In the genomic region with DNA sequence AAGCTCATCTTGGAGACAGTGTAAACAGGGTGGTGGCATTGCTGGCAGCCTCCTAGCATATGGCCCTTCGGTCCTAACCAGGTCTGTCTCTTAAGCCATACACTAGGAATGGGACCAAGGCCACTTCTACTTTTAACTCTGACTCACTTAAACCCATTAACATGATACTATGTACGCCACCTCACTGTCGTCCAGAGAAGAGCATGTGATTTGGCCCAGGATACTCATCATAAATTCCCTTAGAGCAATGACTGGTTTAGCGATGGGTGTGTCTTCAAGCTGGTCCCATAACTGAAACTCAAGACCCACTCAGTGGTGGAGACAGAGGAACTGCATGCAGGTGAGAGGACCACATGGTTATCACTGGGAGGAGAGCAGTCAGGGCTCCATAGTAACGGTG, we compare ENCODE assay signal across 22 mouse cellular contexts. TPM values are rescaled to one million over a fixed set of nuclear protein-coding genes. Genes with fewer than 3 reads are reported as not detected.
DNase-seq lines count a peak whose midpoint lies in the region; TF ChIP-seq lines count a peak whose summit lies in the region.
"Had no signal": no experiment of that assay in that cellular context is flagged by ENCODE, and none has a peak within 500 bp of the region (broad histone marks: within the 10 kb centered on the region; RNA-seq: fewer than 3 reads in every experiment).

No protein-coding gene starts in this region.

- H3K36me3 ChIP-seq in CH12.LX (replicated peaks in 1 of 2; ENCODE audit: control insufficient read depth in 1 of 2, insufficient read depth in 1 of 2, low read length in 1 of 2) = peaks cover 25 to 51% of the 10 kb centered on the region in 2 experiments
- peaks cover 11% of the 10 kb centered on the region for H3K36me3 ChIP-seq in myocyte (ENCODE audit: control insufficient read depth, insufficient read depth)

- H3K9ac ChIP-seq in CH12.LX (ENCODE audit: insufficient read depth, low read depth) = no peak overlapping the region
- H3K9ac ChIP-seq: forebrain, embryonic 13.5 days; heart, embryonic 13.5 days; hindbrain, embryonic 14.5 days had no signal

- dilution Hi-C loops in CH12.LX (cut with MboI; ENCODE audit: extremely low pct_ligation_motif_present, extremely low pct_unique_long_range_greater_than_20kb, low sequenced_read_pairs) = no loop called here

- peak overlapping the region; percentile 90 for H3K27ac ChIP-seq in gastrocnemius, adult 2 months
- H3K27ac ChIP-seq in CH12.LX (ENCODE audit: insufficient read depth, low read depth) = no peak overlapping the region
- H3K27ac ChIP-seq: forebrain, embryonic 10.5 days; forebrain, embryonic 13.5 days; heart, adult 2 months; heart, embryonic 10.5 days; heart, embryonic 13.5 days; hindbrain, embryonic 14.5 days; hindbrain, postnatal 0 days had no signal

- no peak for TF ChIP-seq CTCF in gastrocnemius, adult 2 months (IDR thresholded peaks at IDR 0.05)
- no peak for TF ChIP-seq CTCF in CH12.LX (conservative IDR thresholded peaks at IDR 0.05 in 1 of 2, IDR thresholded peaks at IDR 0.05 in 1 of 2; ENCODE audit: low read depth in 2 of 2, low read length in 2 of 2)

- no peak for TF ChIP-seq RAD21 in CH12.LX (IDR thresholded peaks at IDR 0.05; ENCODE audit: low read depth, low read length)

- no peaks in the 10 kb centered on the region for H3K9me3 ChIP-seq in CH12.LX (replicated peaks; ENCODE audit: low read length)
- H3K9me3 ChIP-seq: forebrain, embryonic 10.5 days; forebrain, embryonic 13.5 days; G1E; heart, embryonic 10.5 days; heart, embryonic 13.5 days had no signal

- in situ Hi-C loops in CH12.LX (cut with MboI; ENCODE audit: low pct_ligation_motif_present, low pct_unique_long_range_greater_than_20kb, low sequenced_read_pairs) = no loop called here

- DNase-seq in gastrocnemius, adult 2 months = peak; percentile 42
- no peak for DNase-seq in gastrocnemius, postnatal 36 days
- peak; percentile 21 for DNase-seq in CH12.LX (ENCODE audit: extremely low read depth)
- DNase-seq in spleen, adult 18-20 months = no peak
- DNase-seq in layer of hippocampus, postnatal 10 days (ENCODE audit: low spot score in 2 of 2) = no peak
- DNase-seq: adrenal gland, adult 8-10 months; adrenal gland, postnatal 25 days; cerebellum, adult 18-20 months; cerebellum, adult 9-10 months; cerebellum, postnatal 14 days; gastrocnemius, postnatal 10 days; heart, adult 2 months; heart, postnatal 14 days; heart, postnatal 4 days had no signal

- H3K79me2 ChIP-seq in CH12.LX (replicated peaks; ENCODE audit: control insufficient read depth, extremely low read depth, insufficient read depth, poor library complexity, severe bottlenecking) (peaks cover 9% of the 10 kb centered on the region), myocyte (ENCODE audit: control insufficient read depth, insufficient read depth) (peaks cover 33% of the 10 kb centered on the region)

- H3K4me3 ChIP-seq in gastrocnemius, adult 2 months = no peak overlapping the region
- no peak overlapping the region for H3K4me3 ChIP-seq in CH12.LX (replicated peaks in 1 of 3; ENCODE audit: low read depth in 2 of 3, low read length in 2 of 3, poor library complexity in 1 of 3)
- H3K4me3 ChIP-seq in myocyte = no peak overlapping the region
- H3K4me3 ChIP-seq: forebrain, embryonic 10.5 days; forebrain, embryonic 13.5 days; heart, adult 2 months; heart, embryonic 10.5 days; heart, embryonic 13.5 days had no signal

- H3ac ChIP-seq in myocyte (ENCODE audit: control insufficient read depth, insufficient read length) = no peak overlapping the region

- TF ChIP-seq POLR2A in CH12.LX (IDR thresholded peaks at IDR 0.05; ENCODE audit: low read depth, low read length) (no peak), myocyte (IDR thresholded peaks at IDR 0.05; ENCODE audit: insufficient read length, low read depth) (no peak)

- H3K4me1 ChIP-seq in CH12.LX (ENCODE audit: control insufficient read depth in 1 of 2, insufficient read depth in 2 of 2) = peaks cover 5 to 22% of the 10 kb centered on the region in 2 experiments
- H3K4me1 ChIP-seq: forebrain, embryonic 10.5 days; forebrain, embryonic 13.5 days; heart, embryonic 10.5 days; heart, embryonic 13.5 days had no signal

- intact Hi-C loops in gastrocnemius, adult 2 months (cut with DNase I) = no loop called here
- intact Hi-C loops in gastrocnemius, postnatal 36 days (cut with DNase I) = no loop called here

- H3K4me2 ChIP-seq in CH12.LX (ENCODE audit: insufficient read depth, low read depth, poor library complexity, severe bottlenecking) = no peak overlapping the region
- no peak overlapping the region for H3K4me2 ChIP-seq in myocyte (ENCODE audit: low read depth)
- H3K4me2 ChIP-seq: forebrain, embryonic 13.5 days; heart, embryonic 13.5 days; hindbrain, embryonic 14.5 days had no signal

- no peak for TF ChIP-seq EP300 in CH12.LX (IDR thresholded peaks at IDR 0.05; ENCODE audit: low read length)

- H3K27me3 ChIP-seq in CH12.LX (replicated peaks) (no peaks in the 10 kb centered on the region), myocyte (ENCODE audit: control insufficient read depth, insufficient read depth, insufficient read length) (no peaks in the 10 kb centered on the region)
- H3K27me3 ChIP-seq: heart, embryonic 13.5 days had no signal

TF ChIP-seq in CH12.LX, 34 proteins besides CTCF, POLR2A, EP300 and RAD21:
- TF ChIP-seq MAFK (IDR thresholded peaks at IDR 0.05; ENCODE audit: insufficient replicate concordance, low read length) (no peak), PAX5 (IDR thresholded peaks at IDR 0.05; ENCODE audit: low read length) (no peak), SMC3 (IDR thresholded peaks at IDR 0.05; ENCODE audit: low read depth, low read length) (no peak), ETS1 (conservative IDR thresholded peaks at IDR 0.05; ENCODE audit: low read depth, low read length) (no peak)
TF ChIP-seq in CH12.LX: peak in this region for 0.

TF ChIP-seq in myocyte, 11 proteins besides CTCF, POLR2A, EP300 and RAD21:
- TF ChIP-seq USF1 (IDR thresholded peaks at IDR 0.05; ENCODE audit: low read depth) (peak; percentile 22), SRF (IDR thresholded peaks at IDR 0.05; ENCODE audit: control insufficient read depth, insufficient read length, low read depth) (no peak), TCF12 (IDR thresholded peaks at IDR 0.05; ENCODE audit: insufficient read depth, poor library complexity, severe bottlenecking) (no peak)

RNA-seq across cellular contexts. Expression of a gene that starts 8.9 kb away (rescaled TPM):
- total RNA-seq in gastrocnemius, adult 2 months (2021) = 10 to 100 TPM; 11.3 to 11.7 TPM
- 10 to 100 TPM; 10.8 to 12.5 TPM for total RNA-seq in gastrocnemius, postnatal 36 days (2021)
- total RNA-seq in CH12.LX (2012; rRNA removed) = 24.4 and 25.3 TPM in 2 replicates
- 32.3 and 35.5 TPM in 2 replicates for total RNA-seq in CH12.LX (2014; rRNA removed)
- 32.4 and 33.3 TPM in 2 replicates for polyA plus RNA-seq in CH12.LX (2012; ENCODE audit: insufficient read length, low read depth)
- polyA plus RNA-seq in myocyte (2012; fragmentation: generic; extraction: Trizol) = 34.3 TPM
- total RNA-seq in layer of hippocampus, postnatal 10 days (2021) = 10 to 100 TPM; 28.4 to 30.7 TPM

RNA-seq across cellular contexts. Expression of a gene that starts 27.4 kb away (rescaled TPM):
- 10 to 100 TPM; 37.2 to 51.0 TPM for total RNA-seq in gastrocnemius, adult 2 months (2021)
- total RNA-seq in gastrocnemius, postnatal 36 days (2021) = 10 to 100 TPM; 33.1 to 40.5 TPM
- total RNA-seq in CH12.LX (2012; rRNA removed) (16.2 and 18.0 TPM in 2 replicates), CH12.LX (2014; rRNA removed) (6.4 and 6.5 TPM in 2 replicates)
- polyA plus RNA-seq in CH12.LX (2012; ENCODE audit: insufficient read length, low read depth) (23.7 and 29.2 TPM in 2 replicates), myocyte (2012; fragmentation: generic; extraction: Trizol) (31.1 TPM)
- total RNA-seq in layer of hippocampus, postnatal 10 days (2021) = 10 to 100 TPM; 66.7 to 66.8 TPM

Comparison
In these comparisons a context has a peak if more than half of its experiments do, and no peak if none do; other contexts are left out.
1. DNase-seq: peak in gastrocnemius, adult 2 months (single experiment) and CH12.LX (single experiment); none in gastrocnemius, postnatal 36 days (0 of 2), spleen, adult 18-20 months (0 of 2) and layer of hippocampus, postnatal 10 days (0 of 2).